Mouse (Mus musculus): ENCODE data around the gene Map3k14. TPM values are rescaled to one million over a fixed set of nuclear protein-coding genes. Genes with fewer than 3 reads are reported as not detected.

Map3k14 gene
- total RNA-seq, 4 experiments from 2014 or later = 3.1 to 6.5 (median 5.0) TPM

- DNase-seq (ENCODE audit: low spot score in 2 of 2) = no peak
Measured at GRCm38 (mm10) chr11:103177216-103177615, 90.1 kb downstream of the Map3k14 start.

- DNase-seq (ENCODE audit: low spot score in 2 of 2) = no peak
Measured at GRCm38 (mm10) chr11:103176510-103176909, 90.8 kb downstream of the Map3k14 start.

DNA sequence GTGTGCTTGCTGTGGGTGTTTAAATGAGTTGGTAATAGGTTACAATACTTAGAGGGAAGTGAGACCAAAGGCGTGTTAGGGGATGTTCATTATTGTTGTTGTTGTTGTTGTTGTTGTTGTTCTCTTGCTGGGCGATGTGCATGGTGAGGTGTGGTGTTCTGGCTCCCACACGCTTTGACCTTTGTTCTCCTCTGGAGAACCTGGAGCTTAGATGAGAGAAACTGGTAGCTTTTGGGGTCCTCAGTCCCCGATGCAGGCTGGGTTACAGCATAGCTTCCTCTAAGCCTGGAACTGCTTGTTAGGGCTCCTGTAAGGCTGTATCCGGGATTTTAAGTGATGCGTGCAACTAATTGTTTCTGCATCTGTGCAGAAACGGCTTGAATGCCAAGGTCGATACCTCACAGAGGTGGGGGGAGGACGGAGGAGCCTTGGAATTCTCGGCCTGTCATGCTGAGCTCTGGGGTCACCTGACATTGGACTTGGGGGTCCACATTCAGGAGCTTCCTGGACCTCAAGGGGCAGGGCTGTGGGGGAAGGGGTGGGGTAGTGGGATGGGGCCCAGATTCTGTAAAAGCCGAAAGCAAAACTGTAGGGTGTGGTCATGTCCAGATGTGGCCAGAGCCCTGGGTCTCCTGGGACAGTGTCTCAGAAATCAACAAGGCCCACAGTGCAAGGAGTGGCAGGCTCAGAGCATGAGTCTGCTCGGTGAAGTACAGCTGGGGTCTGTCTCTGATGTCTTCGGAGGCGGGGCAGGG is 91.4 kb downstream of the Map3k14 start:
- DNase-seq (ENCODE audit: low spot score in 2 of 2) = no peak

GRCm38 (mm10) chr11:103174891-103175391 is 92.3 kb downstream of the Map3k14 start:
- DNase-seq (ENCODE audit: low spot score in 2 of 2) = no peak

DNA sequence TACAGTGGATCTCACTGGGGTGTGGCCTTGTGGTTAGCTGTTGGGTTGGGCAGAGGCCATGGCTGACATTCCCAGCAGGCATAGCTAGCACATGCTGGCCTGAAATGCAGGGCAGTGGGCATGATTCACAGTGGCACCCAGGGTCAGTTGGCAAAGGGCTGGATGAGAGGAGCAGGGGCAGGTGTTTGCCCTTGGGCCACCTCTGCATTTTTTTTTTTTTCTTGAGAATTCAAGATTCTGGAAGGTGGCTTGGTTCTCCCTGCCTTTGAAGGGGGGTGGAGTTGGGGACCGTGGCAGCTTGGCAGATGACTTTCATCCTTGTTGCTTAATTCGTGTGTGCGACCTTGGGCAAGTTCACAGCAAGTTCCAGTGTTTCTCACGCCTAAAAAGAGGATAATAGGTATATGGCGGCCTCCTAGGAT is 92.8 kb downstream of the Map3k14 start:
- no peak for DNase-seq (ENCODE audit: low spot score in 2 of 2)

DNA sequence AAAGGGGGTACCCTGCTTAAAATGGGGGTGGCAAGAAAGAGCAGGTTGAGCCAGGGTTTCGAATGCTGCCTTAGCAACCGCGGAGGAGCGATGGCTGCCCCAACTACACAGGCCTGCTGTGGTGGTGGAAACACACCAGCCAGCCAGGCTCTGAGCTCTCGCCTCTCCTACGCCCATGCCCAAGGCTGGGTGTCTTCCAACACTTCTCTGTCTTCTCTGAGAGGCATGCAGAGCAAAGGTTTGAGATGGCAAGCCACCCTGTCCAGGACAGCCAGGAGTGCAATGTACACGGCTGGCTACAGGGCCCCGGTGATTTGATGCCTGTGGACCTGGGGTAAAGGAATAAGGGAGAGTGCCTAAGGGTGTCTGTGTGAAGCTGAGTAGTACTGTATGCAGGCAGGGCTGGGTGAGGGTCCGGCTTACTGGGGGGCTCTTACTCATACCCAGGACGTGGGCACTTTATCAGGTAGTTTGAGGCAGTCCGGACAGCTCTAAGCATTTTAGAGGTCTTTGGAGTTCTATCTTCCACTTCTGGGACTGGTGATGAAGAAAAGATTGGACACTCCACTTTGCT is 93.4 kb downstream of the Map3k14 start:
- DNase-seq (ENCODE audit: low spot score in 2 of 2) = no peak

GRCm38 (mm10) chr11:103173041-103173770 is 94.1 kb downstream of the Map3k14 start:
- DNase-seq (ENCODE audit: low spot score in 2 of 2) = no peak

DNA sequence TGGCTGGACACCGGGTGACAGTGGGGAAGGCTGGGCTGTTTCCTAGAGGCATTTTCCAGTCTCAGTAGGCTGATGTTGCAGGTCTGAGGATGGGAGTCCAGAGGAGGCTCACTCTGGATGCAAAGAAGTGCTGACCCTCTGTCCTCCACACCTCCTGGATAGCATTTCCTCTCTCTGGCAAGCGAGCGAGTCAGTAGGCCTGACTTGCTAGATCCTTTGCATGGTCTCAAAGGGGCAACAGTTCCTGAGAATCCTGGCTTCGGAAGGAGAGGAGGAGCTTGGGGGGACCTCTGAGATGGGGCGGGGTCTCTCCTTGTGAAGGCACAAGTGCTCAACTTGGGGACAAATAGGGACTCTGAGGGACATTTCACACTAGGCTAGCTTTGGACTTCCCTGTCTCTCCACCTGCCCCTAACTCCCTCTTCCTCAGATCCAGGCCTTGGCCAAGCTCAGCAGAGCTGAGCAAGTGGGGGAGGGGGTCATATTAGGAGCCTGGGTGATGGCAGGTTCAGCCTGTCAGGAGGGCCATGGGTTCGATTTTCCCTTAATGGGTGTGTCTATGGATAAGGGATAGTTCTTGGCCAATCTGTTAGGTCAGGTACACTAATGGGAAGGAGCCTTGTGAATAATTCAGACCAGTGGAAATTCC is 94.8 kb downstream of the Map3k14 start:
- DNase-seq (ENCODE audit: low spot score in 2 of 2) = no peak

- DNase-seq (ENCODE audit: low spot score in 2 of 2) = no peak
Measured at GRCm38 (mm10) chr11:103171703-103172391, 95.4 kb downstream of the Map3k14 start.

GRCm38 (mm10) chr11:103171286-103171620 is 96.0 kb downstream of the Map3k14 start:
- DNase-seq (ENCODE audit: low spot score in 2 of 2) = no peak

DNA sequence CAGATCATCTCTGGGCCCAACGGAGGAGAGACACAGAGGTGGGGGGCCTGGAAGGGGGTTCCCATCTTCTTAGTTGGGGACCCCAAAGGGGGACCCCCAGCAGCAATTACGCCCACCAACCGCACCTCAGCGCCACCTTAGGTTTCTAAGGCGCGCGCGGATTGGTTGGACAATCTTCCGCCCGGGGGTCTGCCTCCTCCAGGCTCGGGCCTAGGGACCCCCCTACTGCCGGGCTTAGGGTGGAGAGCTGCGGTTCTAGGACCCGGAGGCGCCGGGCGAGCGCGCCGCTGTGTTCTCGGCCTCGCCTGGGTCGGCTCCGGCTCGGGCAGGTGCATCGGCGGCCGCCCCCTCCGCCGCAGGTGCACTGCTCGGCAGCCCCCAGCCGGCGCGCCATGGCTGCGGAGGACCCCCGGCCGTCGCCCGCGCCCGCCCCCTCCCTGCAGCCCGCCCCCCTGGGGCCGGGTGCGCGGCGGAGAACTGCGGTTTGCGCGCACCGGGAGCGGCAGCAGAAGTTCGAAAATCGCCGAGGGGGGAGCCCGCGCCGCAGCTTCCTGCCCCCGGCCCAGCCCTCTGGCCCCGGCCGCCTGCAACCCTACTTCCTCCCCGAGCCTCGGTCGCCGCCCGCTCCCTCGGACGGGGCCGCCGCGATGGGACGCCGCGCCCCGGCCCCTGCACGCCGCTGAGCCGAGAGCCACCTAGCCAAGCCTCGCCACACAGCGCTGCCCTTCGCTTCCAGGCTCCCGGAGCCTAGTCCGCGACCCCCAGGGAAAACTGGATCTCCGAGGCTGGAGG is 96.6 kb downstream of the Map3k14 start, which contains the start of gene Fmnl1:
TSS of gene Fmnl1 (plus strand) at position 614 of the 792 bp plus-strand sequence.
- no peak for DNase-seq (ENCODE audit: low spot score in 2 of 2)

DNA sequence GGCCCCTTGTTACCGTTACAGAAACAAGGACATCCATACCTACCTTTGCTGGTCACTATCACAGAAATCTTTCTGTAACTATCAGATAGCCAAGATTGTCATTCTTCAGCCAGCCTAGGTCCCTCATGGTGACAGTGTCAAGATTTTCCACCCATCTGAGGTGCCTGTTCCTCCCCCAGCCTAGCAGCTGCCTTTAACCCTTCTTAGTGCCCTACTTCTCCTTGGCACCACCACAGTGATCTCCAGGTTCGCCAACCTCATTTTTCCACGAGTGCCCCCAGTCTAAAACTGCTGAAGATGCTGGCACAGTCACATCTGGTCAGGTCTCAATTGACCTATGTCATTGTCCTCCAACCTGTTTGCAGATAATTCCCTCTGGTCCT is 97.2 kb downstream of the Map3k14 start:
- no peak for DNase-seq (ENCODE audit: low spot score in 2 of 2)

Other genes with a start within 250 kb of the Map3k14 start
- 100 to 1,000 TPM; 124 to 149 (median 129) TPM for gene Nmt1, start 239.3 kb downstream of the Map3k14 start, total RNA-seq (2022)
- 10 to 100 TPM; 36.7 to 45.3 (median 40.8) TPM for gene Dcakd, start 239.1 kb downstream of the Map3k14 start, total RNA-seq (2022)
- gene Plcd3, start 165.8 kb downstream of the Map3k14 start, total RNA-seq (2022) = 10 to 100 TPM; 17.5 to 20.3 (median 18.0) TPM
- 10 to 100 TPM; 82.6 to 93.2 (median 88.7) TPM for gene Acbd4, start 165.8 kb downstream of the Map3k14 start, total RNA-seq (2022)
- gene Hexim1, start 151.2 kb downstream of the Map3k14 start, total RNA-seq (2022) = 10 to 100 TPM; 34.4 to 38.5 (median 35.6) TPM
- 10 to 100 TPM; 13.4 to 18.1 (median 16.5) TPM for gene Hexim2, start 135.0 kb downstream of the Map3k14 start, total RNA-seq (2022)
- gene Fmnl1, start 96.4 kb downstream of the Map3k14 start, total RNA-seq (2022) = 100 to 1,000 TPM in 3 of 4 experiments, 10 to 100 TPM in 1; 81.7 to 115 (median 108) TPM
- gene 1700023F06Rik, start 58.9 kb downstream of the Map3k14 start, total RNA-seq (2022) = 1 to 10 TPM; 1.7 to 2.8 (median 2.3) TPM
- 1 to 10 TPM in 3 of 4 experiments, under 1 TPM in 1; 0.67 to 2.3 (median 1.5) TPM for gene Spata32, start 49.0 kb downstream of the Map3k14 start, total RNA-seq (2022)
- gene Arhgap27, start 96.2 kb upstream of the Map3k14 start, total RNA-seq (2022) = 10 to 100 TPM; 17.6 to 21.1 (median 19.1) TPM
- 10 to 100 TPM; 17.4 to 18.2 (median 18.0) TPM for gene Plekhm1, start 145.2 kb upstream of the Map3k14 start, total RNA-seq (2022)
- gene Lrrc37a, start 237.1 kb upstream of the Map3k14 start, total RNA-seq (2022) = not detected